Mouse (Mus musculus): ENCODE results near the gene Ceacam16.

Ceacam16 gene

DNA sequence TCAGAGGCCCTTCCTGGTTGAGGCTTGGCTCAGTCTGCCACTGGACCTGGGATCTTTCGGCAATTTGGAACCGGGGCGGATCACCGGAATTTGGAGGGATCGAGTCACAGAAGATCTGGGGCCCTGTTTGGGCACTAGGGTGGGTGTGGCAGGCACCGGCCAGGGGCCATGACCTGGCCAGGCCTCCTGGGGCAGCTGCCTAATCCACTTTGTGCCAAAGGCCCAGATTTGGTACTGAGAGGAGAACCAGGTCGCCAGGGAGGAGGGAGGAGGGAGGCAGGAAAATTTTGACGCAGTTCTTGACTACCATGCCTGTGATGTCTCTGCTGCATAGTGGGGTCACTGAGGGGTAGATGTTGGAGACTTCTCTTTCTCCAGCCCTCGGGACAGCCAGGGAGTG lies at the start of gene Ceacam16:
Ceacam16 (minus strand) TSS at position 101 of the 400 bp plus-strand sequence.
- no peak for DNase-seq (ENCODE audit: inconsistent age in 2 of 2, low spot score in 1 of 2)

GRCm38 (mm10) chr7:19910421-19911291 lies 49.6 kb upstream of the Ceacam16 start:
- peak; percentile 75 to 92 for DNase-seq (ENCODE audit: inconsistent age in 2 of 2, low spot score in 1 of 2)

- DNase-seq (ENCODE audit: inconsistent age in 2 of 2, low spot score in 1 of 2), result peak; percentile 57 to 89
Measured at GRCm38 (mm10) chr7:19889881-19890280, 28.8 kb upstream of the Ceacam16 start.

GRCm38 (mm10) chr7:19887849-19888248 lies 26.8 kb upstream of the Ceacam16 start, which contains the start of gene Ceacam19:
Gene Ceacam19, minus strand, starts transcription at chr7:19887965.
- no peak for DNase-seq (ENCODE audit: inconsistent age in 2 of 2, low spot score in 1 of 2)

DNA sequence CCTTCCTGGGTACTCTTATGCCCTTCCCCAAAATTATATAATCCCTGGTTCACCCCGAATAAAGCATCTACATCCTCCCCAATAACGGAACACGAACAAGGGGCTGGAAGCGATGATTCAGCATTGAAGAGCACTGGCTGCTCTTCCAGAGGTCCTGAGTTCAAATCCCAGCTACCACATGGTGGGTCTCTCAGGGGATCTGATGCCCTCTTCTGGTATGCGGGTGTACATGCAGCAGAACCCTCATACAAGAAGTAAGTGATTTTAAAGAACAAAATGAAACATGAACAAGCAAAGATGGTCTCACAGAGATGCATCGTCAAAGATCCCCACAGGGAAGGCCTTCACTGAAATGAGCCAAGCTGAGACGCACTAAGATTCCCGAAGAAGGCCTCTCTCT lies 19.7 kb upstream of the Ceacam16 start:
- no peak for DNase-seq (ENCODE audit: inconsistent age in 2 of 2, low spot score in 1 of 2)

DNA sequence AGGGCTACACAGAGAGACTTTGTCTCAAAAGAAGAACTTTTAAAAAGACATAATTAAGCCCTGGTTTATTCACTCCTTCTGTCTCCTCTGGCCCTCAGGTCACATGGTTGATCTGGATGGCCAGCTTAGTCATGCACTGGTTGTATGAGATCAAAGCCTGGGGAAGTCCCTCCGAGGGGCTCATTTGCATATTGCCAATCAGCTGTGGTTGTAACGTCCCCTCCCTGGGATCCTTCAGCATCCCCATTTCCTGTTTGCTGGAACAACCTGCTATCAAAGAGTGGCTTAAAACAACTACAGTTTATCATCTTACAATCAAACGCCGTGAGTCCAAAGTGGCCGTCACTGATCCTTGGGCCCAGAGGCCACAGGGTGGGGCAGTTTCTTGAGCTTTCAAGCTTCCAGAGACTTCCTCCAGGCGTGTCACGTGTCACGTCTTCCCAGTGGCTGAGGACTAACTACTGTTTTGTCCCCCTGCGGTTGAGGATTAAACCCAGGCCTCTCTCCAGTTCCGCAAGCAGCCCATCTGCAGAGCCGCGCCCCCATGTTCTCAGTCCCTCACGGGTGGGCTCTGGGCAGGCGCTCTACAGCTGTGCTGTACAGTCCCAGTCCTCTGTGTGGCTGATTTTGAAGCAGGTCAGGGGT lies 15.8 kb upstream of the Ceacam16 start:
- peak in 1 of 2 experiments; percentile 66 for DNase-seq (ENCODE audit: inconsistent age in 2 of 2, low spot score in 1 of 2)

DNA sequence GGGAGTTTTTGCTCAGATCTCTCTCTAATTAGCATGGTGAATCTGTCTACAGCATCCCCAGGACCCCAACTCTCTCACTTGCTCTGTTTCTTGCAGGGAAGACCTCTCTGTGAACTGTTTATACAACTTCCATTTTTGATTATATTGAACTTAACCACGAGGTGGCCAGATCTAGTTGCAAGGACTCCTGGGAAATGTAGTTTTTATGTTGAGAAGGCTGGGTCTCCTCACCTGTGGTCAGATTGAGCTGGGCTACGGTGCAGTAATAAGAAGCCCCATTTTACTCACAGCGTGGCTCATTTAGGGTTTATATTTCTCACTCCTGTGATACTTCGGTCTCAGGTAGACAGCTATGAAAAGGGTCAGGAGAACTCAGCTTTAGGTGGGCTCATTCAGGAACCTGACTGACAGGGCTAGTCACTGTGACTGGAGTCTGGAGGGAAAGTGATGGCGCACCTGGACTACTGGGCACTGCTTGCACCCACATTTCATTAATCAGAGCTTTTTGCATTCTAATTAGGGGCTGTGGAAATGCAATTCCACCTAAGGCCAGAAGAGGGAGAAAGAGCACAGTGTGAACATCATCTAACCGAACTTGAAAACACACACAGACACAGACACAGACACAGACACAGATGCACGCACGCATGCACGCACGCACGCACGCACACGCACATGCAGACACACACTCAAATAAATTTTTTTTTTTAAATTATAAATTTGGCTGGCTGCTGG lies 15.0 kb upstream of the Ceacam16 start:
- peak; percentile 43 to 84 for DNase-seq (ENCODE audit: inconsistent age in 2 of 2, low spot score in 1 of 2)

DNA sequence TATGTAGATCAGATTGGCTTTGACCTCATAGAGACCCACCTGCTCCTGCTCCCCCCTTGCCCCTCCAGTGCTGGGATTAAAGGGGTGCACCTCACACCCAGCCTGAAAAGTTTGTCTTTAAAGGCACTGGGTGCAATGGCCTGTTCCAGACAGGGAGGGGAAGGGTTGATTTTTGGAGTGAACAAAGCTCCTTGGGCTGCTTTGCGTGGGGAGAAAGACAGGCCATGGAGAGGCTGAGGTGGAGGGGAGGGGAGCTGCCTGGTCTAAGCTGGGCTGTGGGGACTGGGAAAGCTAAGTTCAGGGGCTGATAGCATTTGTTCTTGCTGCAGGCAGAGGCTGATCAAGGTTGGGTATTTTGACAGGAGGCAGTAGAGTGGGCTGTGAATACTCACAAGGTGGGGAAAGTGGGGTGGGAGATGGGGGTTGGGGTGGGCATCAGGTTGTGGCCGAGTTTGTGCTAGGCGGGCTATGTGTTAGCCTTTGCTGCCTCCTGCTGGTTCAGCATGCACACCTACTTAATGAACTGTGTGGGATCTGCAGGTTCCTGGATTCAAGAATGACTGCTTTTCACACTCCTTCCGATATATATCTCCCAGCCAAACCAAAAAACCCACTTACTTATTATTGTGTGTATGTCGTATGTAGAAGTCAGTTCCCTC lies 11.0 kb upstream of the Ceacam16 start:
- DNase-seq (ENCODE audit: inconsistent age in 2 of 2, low spot score in 1 of 2), result peak in 1 of 2 experiments; percentile 74

- peak; percentile 53 to 73 for DNase-seq (ENCODE audit: inconsistent age in 2 of 2, low spot score in 1 of 2)
Measured at GRCm38 (mm10) chr7:19871137-19871621, 10.1 kb upstream of the Ceacam16 start.

DNA sequence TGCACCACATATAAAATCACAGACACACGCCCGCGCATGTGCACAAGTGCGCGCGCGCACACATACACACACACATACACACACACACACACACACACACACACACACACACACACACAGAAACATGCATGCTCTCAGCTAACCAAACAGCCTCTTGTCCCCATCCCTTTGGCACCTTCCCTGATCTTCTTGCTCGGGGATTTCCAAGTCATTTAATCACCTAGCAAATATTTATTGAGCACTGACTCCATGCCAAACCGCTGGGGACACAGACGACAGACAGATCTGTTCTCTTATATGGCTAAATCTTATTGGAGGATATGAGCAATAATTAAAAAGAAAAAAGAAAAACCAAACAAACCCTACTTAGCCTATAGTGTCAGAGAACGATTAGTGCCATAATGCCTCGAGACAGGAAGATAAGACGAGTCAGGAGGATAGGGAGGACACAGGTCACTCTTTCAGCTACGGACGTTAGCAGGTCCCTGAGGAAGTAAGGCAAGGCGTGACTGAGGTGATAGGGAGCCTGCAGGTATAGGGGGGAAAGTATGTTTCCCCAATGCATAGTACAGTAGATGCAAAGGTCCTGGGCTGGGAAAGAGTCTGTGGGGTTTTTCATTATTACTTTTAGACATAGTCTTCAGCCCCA lies 6.8 kb upstream of the Ceacam16 start:
- DNase-seq (ENCODE audit: inconsistent age in 2 of 2, low spot score in 1 of 2), result no peak

DNA sequence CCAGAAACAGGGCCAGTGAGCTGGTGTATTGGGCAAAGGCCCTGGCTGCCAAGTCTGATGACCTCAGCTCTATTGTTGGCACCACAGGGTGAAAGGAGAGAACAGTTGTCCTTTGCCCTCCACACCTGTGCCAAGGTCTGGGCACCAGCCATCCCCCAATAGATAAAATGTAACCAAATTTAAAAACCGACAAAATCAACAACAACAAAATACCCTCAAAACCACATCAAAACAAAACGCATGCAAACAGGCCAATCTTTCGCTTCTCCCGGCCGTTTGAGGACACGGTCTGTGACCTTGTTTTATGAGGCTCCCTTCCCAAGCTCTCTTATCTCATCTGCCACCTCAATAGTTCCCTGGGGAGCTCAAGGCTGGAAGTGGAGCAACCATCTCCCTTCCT lies 5.4 kb upstream of the Ceacam16 start:
- DNase-seq (ENCODE audit: inconsistent age in 2 of 2, low spot score in 1 of 2), result peak; percentile 69 to 91

DNA sequence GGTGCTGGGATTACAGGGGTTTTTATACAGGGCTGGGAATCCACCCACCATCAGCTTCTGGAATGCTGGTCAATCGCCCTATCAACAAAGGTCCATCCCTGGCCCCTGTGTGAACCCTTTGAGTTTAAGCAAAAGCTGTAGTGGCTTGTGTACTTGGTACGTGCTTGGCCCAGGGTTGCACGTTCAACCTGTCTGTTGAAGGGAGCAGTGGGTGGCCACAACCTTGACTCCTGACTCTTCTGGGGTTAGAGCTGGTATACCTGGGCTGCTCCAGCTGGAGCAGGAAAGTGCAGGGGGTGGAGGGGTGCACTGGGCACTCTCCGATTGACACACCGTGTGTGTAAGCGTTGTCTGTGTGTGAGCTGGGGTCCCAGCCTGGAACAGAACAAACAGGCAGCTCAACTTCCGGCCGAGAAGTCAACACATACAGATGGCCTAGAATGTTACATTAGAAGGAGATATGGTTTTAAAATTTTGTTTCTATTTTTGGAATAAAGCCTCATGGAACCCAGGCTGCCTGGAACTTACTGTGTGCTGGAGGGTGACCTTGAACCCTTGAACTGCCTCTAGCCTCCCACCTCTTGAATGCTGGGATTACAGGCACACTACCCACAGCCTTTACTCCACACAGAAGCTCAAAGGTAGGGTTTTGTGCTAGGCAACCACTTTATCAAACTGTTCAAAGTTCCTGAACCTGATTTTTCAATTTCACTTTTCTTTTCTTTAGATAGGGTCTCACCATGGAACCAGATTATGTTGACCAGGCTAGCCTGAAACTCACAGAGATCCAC lies 4.3 kb upstream of the Ceacam16 start:
- DNase-seq (ENCODE audit: inconsistent age in 2 of 2, low spot score in 1 of 2), result no peak

- peak in 1 of 2 experiments; percentile 87 for DNase-seq (ENCODE audit: inconsistent age in 2 of 2, low spot score in 1 of 2)
Measured at GRCm38 (mm10) chr7:19864241-19864640, 3.1 kb upstream of the Ceacam16 start.

DNA sequence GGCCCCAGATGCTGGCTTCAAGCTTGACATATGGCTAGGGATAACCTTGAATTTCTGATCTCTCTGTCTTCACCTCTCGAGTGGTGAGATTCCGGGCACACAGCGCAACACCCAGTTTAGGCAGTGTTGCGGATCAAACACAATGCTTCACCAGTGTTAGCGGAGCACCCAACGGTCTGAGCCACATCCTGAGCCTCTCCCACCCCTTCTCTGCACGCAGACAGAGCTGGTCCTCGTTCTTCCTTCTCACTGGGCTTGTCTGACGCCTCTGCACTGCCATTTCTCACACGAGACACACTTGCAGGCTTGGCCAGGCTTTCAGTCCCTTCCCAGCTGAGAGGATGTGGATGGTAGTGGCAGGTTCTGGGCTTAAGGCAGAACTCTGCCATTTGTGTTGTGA lies 1.4 kb downstream of the Ceacam16 start:
- no peak for DNase-seq (ENCODE audit: inconsistent age in 2 of 2, low spot score in 1 of 2)

- DNase-seq (ENCODE audit: inconsistent age in 2 of 2, low spot score in 1 of 2), result no peak
Measured at GRCm38 (mm10) chr7:19856283-19856682, 4.8 kb downstream of the Ceacam16 start.

DNA sequence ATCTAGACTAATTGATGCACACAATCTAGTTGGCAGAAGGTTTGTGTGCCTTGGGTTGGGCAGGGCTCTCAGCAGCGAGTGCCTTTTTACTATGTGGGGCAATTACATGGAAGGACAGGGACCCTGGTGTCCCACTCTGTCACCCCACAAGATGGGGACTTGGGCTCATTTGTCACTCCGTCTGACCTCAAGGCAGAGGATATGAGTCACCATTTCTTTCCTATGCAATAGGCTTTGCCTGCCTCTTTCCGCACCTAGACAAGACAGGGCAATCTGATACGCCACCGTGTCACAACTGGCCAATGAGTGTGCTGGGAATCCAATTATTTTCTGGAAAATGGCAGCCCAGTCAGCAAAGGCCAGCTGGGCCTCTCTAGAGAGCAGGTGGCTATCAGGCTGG lies 5.4 kb downstream of the Ceacam16 start:
- DNase-seq (ENCODE audit: inconsistent age in 2 of 2, low spot score in 1 of 2), result no peak

DNA sequence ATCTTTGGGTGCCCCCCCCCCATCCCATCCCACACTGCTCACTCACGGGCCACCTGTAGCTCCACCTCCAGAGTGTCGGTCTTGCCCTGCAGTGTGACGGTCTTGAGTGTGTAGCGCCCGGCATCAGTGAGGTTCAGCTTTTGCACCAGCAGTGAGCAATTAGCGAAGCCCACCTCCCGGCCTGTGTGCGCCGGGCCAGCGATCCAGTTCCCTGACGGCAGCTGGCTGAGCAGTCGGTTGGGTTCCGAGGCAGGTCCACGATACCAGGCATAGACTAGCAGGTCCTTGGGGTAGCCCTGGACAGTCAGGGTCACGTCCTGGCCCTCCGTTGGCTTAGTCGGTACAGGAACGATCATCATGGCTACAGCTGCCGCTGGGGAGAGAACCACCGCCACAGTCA lies 7.6 kb downstream of the Ceacam16 start:
- DNase-seq (ENCODE audit: inconsistent age in 2 of 2, low spot score in 1 of 2), result no peak

DNA sequence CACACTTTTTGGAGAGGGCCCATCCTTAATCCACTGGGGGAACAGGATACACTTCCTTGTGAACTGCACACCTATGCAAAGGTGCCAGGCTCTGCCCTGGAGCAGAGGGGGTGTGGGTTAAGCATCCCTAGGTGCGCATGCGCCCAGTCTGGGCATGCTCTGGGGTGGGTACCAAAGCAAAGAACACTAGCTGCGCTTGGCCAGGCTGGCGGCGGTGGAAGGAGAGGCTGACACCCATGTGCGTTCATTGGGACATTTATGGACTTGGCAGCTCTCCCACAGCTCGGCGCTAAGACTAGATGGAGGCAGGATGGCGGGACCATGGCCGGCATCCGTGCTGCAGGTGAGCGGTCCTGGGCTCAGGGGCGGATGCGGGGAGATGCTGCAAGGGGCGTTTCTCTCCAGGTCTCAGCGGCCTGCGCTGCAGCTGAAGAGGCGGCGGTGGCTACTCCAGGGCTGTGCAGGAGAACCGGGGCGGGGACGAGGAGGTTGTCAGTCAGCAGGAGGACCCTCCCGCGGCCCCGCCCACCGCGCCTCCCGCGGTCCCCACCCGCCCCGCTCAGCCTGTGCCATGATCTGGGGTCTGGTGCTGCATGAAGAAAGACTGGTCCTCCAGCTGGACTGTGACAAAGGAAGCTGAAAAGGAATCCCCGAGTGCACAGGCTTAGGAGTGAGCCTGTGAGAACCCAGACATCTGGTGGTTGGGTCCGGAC lies 9.1 kb downstream of the Ceacam16 start, which contains the start of gene Gm19345:
Gm19345 (plus strand) TSS at position 146 of the 713 bp plus-strand sequence.
- DNase-seq (ENCODE audit: inconsistent age in 2 of 2, low spot score in 1 of 2), result no peak
